Mouse (Mus musculus): ENCODE results near the gene Fzd4. TPM values are rescaled to one million over a fixed set of nuclear protein-coding genes. Genes with fewer than 3 reads are reported as not detected.

Fzd4 gene
- total and polyA plus RNA-seq, 3 experiments: 0.11 TPM; not detected in 2

DNA sequence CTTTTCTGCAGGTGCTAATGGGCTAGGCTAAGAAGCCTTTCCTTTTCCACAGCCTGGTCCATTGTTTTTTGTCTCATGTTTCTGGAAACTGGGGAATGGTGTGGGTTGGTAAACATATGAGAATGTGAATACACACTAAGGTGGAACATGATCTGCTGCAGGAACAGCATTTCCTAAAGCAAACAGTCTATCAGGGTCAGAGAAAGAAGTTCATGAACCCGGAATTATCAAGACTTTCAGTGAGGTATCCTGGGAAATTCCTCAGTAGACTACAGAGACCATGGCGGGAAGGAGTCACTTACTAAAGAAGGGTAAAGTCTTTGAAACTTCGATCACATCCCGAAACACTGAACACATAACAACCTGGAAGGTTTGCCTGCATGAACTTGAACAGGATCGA, 32.2 kb downstream of the Fzd4 start:
- Histone ChIP-seq H3K4me1 (ENCODE audit: insufficient read depth, low read depth, low read length) (no peaks in the 10 kb centered on the region), H3K36me3 (replicated peaks) (no peaks in the 10 kb centered on the region), H3K9me3 (replicated peaks) (no peaks in the 10 kb centered on the region), H3K27me3 (ENCODE audit: insufficient read depth, low read length) (no peaks in the 10 kb centered on the region), H3K4me3 (ENCODE audit: low read depth, low read length) (no peak overlapping the region)
- no peak for TF ChIP-seq CTCF (IDR thresholded peaks at IDR 0.05; ENCODE audit: low read depth, low read length)
- no peak for TF ChIP-seq TAL1 (conservative IDR thresholded peaks at IDR 0.05; ENCODE audit: low read depth, low read length)
- TF ChIP-seq GATA1 (IDR thresholded peaks at IDR 0.05; ENCODE audit: borderline replicate concordance, low read length): no peak
- TF ChIP-seq GATA2 (IDR thresholded peaks at IDR 0.05; ENCODE audit: borderline replicate concordance, low read depth, low read length): no peak
- TF ChIP-seq POLR2AphosphoS5 (IDR thresholded peaks at IDR 0.05; ENCODE audit: insufficient replicate concordance, low read depth, low read length): no peak
- DNase-seq (ENCODE audit: low spot score): no peak
- no peak for ATAC-seq (ENCODE audit: extremely low read depth, insufficient number of reproducible peaks, low FRiP score, poor library complexity, severe bottlenecking)

DNA sequence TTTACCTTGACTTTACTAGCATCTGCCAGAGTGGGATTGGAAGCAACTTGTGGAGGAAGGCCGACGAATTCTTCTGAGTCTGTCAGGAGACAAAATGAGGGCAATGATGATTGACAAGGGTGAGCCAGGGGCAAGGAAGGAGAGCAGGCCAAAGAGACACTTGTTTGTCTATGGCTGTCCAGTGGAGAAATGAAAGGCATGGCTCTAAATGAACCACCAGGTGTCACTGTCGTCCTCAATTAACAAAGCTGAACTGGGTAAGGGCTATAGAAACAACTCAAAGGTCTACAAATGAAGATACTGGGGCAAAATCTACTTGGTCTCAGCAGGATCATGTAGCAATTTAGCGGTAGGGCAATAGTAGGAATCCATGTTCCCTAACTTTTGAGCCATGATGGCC, 33.4 kb downstream of the Fzd4 start:
- H3K4me1 ChIP-seq (ENCODE audit: insufficient read depth, low read depth, low read length): no peaks in the 10 kb centered on the region
- ATAC-seq (ENCODE audit: extremely low read depth, insufficient number of reproducible peaks, low FRiP score, poor library complexity, severe bottlenecking): no peak
- no peak overlapping the region for H3K4me3 ChIP-seq (ENCODE audit: low read depth, low read length)
- TF ChIP-seq GATA2 (IDR thresholded peaks at IDR 0.05; ENCODE audit: borderline replicate concordance, low read depth, low read length) (no peak), CTCF (IDR thresholded peaks at IDR 0.05; ENCODE audit: low read depth, low read length) (0 out of 2 replicates have a peak, but pooled peaks have one; percentile 20), TAL1 (conservative IDR thresholded peaks at IDR 0.05; ENCODE audit: low read depth, low read length) (no peak)
- H3K27me3 ChIP-seq (ENCODE audit: insufficient read depth, low read length): no peaks in the 10 kb centered on the region
- DNase-seq (ENCODE audit: low spot score): no peak
- H3K9me3 ChIP-seq (replicated peaks): no peaks in the 10 kb centered on the region
- no peaks in the 10 kb centered on the region for H3K36me3 ChIP-seq (replicated peaks)

DNA sequence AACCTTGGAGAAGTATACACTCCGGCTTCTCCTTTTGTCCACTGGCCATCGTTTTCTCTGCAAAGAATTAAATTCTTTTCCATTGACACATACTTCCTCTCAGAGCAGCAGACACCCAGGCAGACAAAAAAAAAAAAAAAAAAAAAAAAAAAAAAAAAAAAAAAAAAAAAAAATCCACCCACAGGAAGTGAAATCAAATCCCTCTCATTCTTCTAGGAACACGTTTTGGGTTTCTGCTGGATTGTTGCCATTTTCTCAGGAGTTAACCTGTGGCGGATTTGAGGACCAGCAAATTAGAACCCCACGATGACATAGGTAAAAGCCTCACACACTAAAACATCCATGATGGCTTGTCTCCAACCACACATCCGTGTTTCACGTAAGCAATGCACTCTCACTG, 37.1 kb downstream of the Fzd4 start:
- DNase-seq (ENCODE audit: low spot score): no peak
- Histone ChIP-seq H3K27me3 (ENCODE audit: insufficient read depth, low read length) (no peaks in the 10 kb centered on the region), H3K4me1 (ENCODE audit: insufficient read depth, low read depth, low read length) (no peaks in the 10 kb centered on the region), H3K4me3 (ENCODE audit: low read depth, low read length) (no peak overlapping the region), H3K36me3 (replicated peaks) (no peaks in the 10 kb centered on the region), H3K9me3 (replicated peaks) (no peaks in the 10 kb centered on the region)
- TF ChIP-seq TAL1 (conservative IDR thresholded peaks at IDR 0.05; ENCODE audit: low read depth, low read length) (no peak), POLR2AphosphoS5 (IDR thresholded peaks at IDR 0.05; ENCODE audit: insufficient replicate concordance, low read depth, low read length) (no peak), GATA1 (IDR thresholded peaks at IDR 0.05; ENCODE audit: borderline replicate concordance, low read length) (no peak), GATA2 (IDR thresholded peaks at IDR 0.05; ENCODE audit: borderline replicate concordance, low read depth, low read length) (no peak), CTCF (IDR thresholded peaks at IDR 0.05; ENCODE audit: low read depth, low read length) (no peak)
- no peak for ATAC-seq (ENCODE audit: extremely low read depth, insufficient number of reproducible peaks, low FRiP score, poor library complexity, severe bottlenecking)

DNA sequence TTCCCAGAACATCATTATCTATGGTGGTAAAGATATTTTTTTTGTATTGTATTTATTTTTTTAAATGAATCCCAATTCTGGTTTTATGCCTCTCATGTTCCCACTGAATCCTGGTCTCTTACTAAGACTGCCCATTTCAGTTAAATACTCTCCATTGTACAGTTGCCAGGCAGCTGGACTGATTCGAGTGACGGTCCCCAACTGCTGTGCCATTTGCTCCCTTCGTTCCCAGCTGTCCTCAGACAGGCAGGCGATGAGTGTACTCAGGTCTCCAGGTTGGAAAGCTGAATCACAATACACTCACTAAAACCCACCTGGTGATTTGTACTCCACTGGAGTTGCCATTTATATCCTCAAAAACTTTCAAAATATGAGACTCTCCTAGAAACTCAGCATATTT, 38.1 kb downstream of the Fzd4 start:
- Histone ChIP-seq H3K27me3 (ENCODE audit: insufficient read depth, low read length) (no peaks in the 10 kb centered on the region), H3K4me3 (ENCODE audit: low read depth, low read length) (no peak overlapping the region), H3K4me1 (ENCODE audit: insufficient read depth, low read depth, low read length) (no peaks in the 10 kb centered on the region), H3K36me3 (replicated peaks) (no peaks in the 10 kb centered on the region), H3K9me3 (replicated peaks) (no peaks in the 10 kb centered on the region)
- ATAC-seq (ENCODE audit: extremely low read depth, insufficient number of reproducible peaks, low FRiP score, poor library complexity, severe bottlenecking): no peak
- TF ChIP-seq GATA1 (IDR thresholded peaks at IDR 0.05; ENCODE audit: borderline replicate concordance, low read length) (no peak), CTCF (IDR thresholded peaks at IDR 0.05; ENCODE audit: low read depth, low read length) (no peak), POLR2AphosphoS5 (IDR thresholded peaks at IDR 0.05; ENCODE audit: insufficient replicate concordance, low read depth, low read length) (no peak), TAL1 (conservative IDR thresholded peaks at IDR 0.05; ENCODE audit: low read depth, low read length) (no peak), GATA2 (IDR thresholded peaks at IDR 0.05; ENCODE audit: borderline replicate concordance, low read depth, low read length) (no peak)
- no peak for DNase-seq (ENCODE audit: low spot score)

DNA sequence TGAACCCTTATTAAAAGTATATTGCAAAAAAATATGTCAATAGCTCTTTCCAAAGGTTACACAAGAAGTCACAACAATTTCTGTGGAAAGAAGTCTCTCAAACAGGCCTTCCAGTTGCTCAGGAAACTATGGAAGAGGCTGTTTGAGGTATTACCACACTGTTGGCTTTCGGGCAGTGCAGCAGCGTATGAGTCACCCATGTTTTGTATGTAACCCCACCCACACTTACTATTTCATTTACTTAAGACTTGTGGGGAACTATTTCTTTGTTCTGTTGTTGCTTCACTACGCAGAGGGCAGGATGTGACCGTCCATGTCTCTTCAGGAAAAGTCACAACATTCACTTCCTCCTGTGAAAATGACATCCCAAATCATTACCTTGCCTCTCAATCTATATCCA, 41.0 kb downstream of the Fzd4 start:
- no peaks in the 10 kb centered on the region for H3K27me3 ChIP-seq (ENCODE audit: insufficient read depth, low read length)
- H3K9me3 ChIP-seq (replicated peaks): no peaks in the 10 kb centered on the region
- H3K36me3 ChIP-seq (replicated peaks): no peaks in the 10 kb centered on the region
- ATAC-seq (ENCODE audit: extremely low read depth, insufficient number of reproducible peaks, low FRiP score, poor library complexity, severe bottlenecking) (no peak), DNase-seq (ENCODE audit: low spot score) (no peak)
- no peaks in the 10 kb centered on the region for H3K4me1 ChIP-seq (ENCODE audit: insufficient read depth, low read depth, low read length)
- no peak overlapping the region for H3K4me3 ChIP-seq (ENCODE audit: low read depth, low read length)
- TF ChIP-seq CTCF (IDR thresholded peaks at IDR 0.05; ENCODE audit: low read depth, low read length): no peak
- no peak for TF ChIP-seq GATA2 (IDR thresholded peaks at IDR 0.05; ENCODE audit: borderline replicate concordance, low read depth, low read length)
- no peak for TF ChIP-seq TAL1 (conservative IDR thresholded peaks at IDR 0.05; ENCODE audit: low read depth, low read length)
- no peak for TF ChIP-seq GATA1 (IDR thresholded peaks at IDR 0.05; ENCODE audit: borderline replicate concordance, low read length)
- no peak for TF ChIP-seq POLR2AphosphoS5 (IDR thresholded peaks at IDR 0.05; ENCODE audit: insufficient replicate concordance, low read depth, low read length)

DNA sequence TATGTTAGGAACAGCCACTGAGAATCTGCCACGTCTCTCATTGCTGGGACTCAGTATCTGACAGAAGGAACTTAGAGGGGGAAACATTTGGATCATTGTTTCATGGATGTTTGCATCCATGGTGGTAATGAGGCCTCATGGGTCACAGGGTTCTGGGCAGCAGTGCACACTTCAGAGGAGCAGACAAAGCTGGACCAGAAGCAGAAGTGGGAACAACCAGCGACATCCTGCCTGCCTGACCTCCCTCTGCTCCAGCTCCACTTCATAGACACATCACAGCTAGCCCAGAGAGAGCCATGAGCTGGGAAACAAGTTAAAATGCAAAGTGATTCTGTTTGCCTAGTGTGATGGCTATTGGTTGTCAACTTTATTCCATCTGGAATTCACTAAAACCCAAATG, 46.2 kb downstream of the Fzd4 start:
- Histone ChIP-seq H3K4me1 (ENCODE audit: insufficient read depth, low read depth, low read length) (no peaks in the 10 kb centered on the region), H3K36me3 (replicated peaks) (no peaks in the 10 kb centered on the region), H3K4me3 (ENCODE audit: low read depth, low read length) (no peak overlapping the region), H3K27me3 (ENCODE audit: insufficient read depth, low read length) (no peaks in the 10 kb centered on the region), H3K9me3 (replicated peaks) (no peaks in the 10 kb centered on the region)
- TF ChIP-seq GATA2 (IDR thresholded peaks at IDR 0.05; ENCODE audit: borderline replicate concordance, low read depth, low read length) (no peak), TAL1 (conservative IDR thresholded peaks at IDR 0.05; ENCODE audit: low read depth, low read length) (no peak), POLR2AphosphoS5 (IDR thresholded peaks at IDR 0.05; ENCODE audit: insufficient replicate concordance, low read depth, low read length) (no peak), GATA1 (IDR thresholded peaks at IDR 0.05; ENCODE audit: borderline replicate concordance, low read length) (no peak), CTCF (IDR thresholded peaks at IDR 0.05; ENCODE audit: low read depth, low read length) (no peak)
- no peak for ATAC-seq (ENCODE audit: extremely low read depth, insufficient number of reproducible peaks, low FRiP score, poor library complexity, severe bottlenecking)
- DNase-seq (ENCODE audit: low spot score): no peak

Data from G1E (cell line).